Mouse (Mus musculus): ENCODE measurements around the gene Dlg3.
A peak's percentile ranks its signal among the peaks of the same experiment; 100 is the strongest.

The Dlg3 gene

GRCm38 (mm10) chrX:100767181-100767884 is at the start of gene Dlg3:
Dlg3 (plus strand) TSS chrX:100767722.
- peak; percentile 68 for DNase-seq (ENCODE audit: low read depth, low spot score)

- DNase-seq (ENCODE audit: low read depth, low spot score): no peak
Measured at GRCm38 (mm10) chrX:100728947-100729346, 38.6 kb upstream of the Dlg3 start.

- peak; percentile 74 for DNase-seq (ENCODE audit: low read depth, low spot score)
Measured at GRCm38 (mm10) chrX:100729665-100730188, 37.8 kb upstream of the Dlg3 start, which contains the start of gene Gdpd2. Gdpd2 (plus strand) TSS chrX:100729873.

GRCm38 (mm10) chrX:100730266-100730665 is 37.3 kb upstream of the Dlg3 start:
- DNase-seq (ENCODE audit: low read depth, low spot score): no peak

- no peak for DNase-seq (ENCODE audit: low read depth, low spot score)
Measured at GRCm38 (mm10) chrX:100734359-100734758, 33.2 kb upstream of the Dlg3 start.

- peak; percentile 53 for DNase-seq (ENCODE audit: low read depth, low spot score)
Measured at GRCm38 (mm10) chrX:100738918-100739317, 28.6 kb upstream of the Dlg3 start.

GRCm38 (mm10) chrX:100739443-100739842 is 28.1 kb upstream of the Dlg3 start:
- peak; percentile 15 for DNase-seq (ENCODE audit: low read depth, low spot score)

- no peak for DNase-seq (ENCODE audit: low read depth, low spot score)
Measured at GRCm38 (mm10) chrX:100740785-100741184, 26.7 kb upstream of the Dlg3 start.

- peak; percentile 82 for DNase-seq (ENCODE audit: low read depth, low spot score)
Measured at GRCm38 (mm10) chrX:100741940-100742339, 25.6 kb upstream of the Dlg3 start.

- DNase-seq (ENCODE audit: low read depth, low spot score): peak; percentile 52
Measured at GRCm38 (mm10) chrX:100765855-100766254, 1.7 kb upstream of the Dlg3 start.

- DNase-seq (ENCODE audit: low read depth, low spot score): no peak
Measured at GRCm38 (mm10) chrX:100767885-100768626, 534 bp downstream of the Dlg3 start.

- DNase-seq (ENCODE audit: low read depth, low spot score): no peak
Measured at GRCm38 (mm10) chrX:100769281-100769680, 1.8 kb downstream of the Dlg3 start.

GRCm38 (mm10) chrX:100774341-100774811 is 6.9 kb downstream of the Dlg3 start:
- peak; percentile 55 for DNase-seq (ENCODE audit: low read depth, low spot score)

GRCm38 (mm10) chrX:100775405-100775804 is 7.9 kb downstream of the Dlg3 start:
- DNase-seq (ENCODE audit: low read depth, low spot score): no peak

GRCm38 (mm10) chrX:100776494-100776893 is 9.0 kb downstream of the Dlg3 start:
- DNase-seq (ENCODE audit: low read depth, low spot score): peak; percentile 80

GRCm38 (mm10) chrX:100776985-100777654 is 9.6 kb downstream of the Dlg3 start:
- DNase-seq (ENCODE audit: low read depth, low spot score): peak; percentile 94

- no peak for DNase-seq (ENCODE audit: low read depth, low spot score)
Measured at GRCm38 (mm10) chrX:100777655-100778234, 10.2 kb downstream of the Dlg3 start.

- DNase-seq (ENCODE audit: low read depth, low spot score): no peak
Measured at GRCm38 (mm10) chrX:100778397-100778796, 10.9 kb downstream of the Dlg3 start.

GRCm38 (mm10) chrX:100789322-100789721 is 21.8 kb downstream of the Dlg3 start:
- DNase-seq (ENCODE audit: low read depth, low spot score): no peak

- DNase-seq (ENCODE audit: low read depth, low spot score): no peak
Measured at GRCm38 (mm10) chrX:100796041-100796740, 28.7 kb downstream of the Dlg3 start.

GRCm38 (mm10) chrX:100796741-100797090 is 29.2 kb downstream of the Dlg3 start:
- no peak for DNase-seq (ENCODE audit: low read depth, low spot score)
